In the genomic region with DNA sequence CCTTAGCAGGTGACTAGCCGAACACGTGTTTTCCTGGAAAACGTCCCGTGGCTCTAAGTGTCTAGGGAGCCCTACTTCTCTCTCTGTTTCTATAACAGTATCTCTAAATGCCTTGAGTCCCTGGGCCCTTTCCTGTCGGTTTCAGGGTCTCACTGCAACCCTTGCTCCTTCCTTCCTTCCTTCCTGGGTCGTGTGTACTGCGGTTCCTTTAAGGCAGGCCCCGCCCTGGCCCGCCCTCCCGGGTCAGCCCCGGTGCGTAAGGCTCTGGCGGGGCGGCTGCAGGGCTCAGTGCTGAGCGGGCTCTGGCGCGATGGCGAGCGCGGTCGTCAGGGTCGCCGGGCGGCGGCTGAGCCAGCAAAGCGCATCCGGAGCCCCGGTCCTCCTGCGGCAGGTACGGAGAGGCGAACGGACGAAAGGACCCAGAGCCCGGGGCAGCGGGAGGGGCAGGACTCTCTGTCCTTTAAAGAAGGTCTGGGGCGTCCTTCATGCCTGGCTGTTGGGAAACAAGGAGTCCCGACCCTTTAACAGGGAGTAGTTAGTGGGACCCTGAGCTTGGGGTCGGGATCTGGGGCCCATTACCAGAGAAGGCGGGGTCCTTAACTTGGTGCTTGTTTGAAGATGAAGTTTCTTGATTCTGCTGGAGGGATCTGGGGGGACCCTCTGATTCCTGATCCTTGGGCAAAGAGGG, we compare ENCODE assay signal across 9 mouse cellular contexts. TPM values are rescaled to one million over a fixed set of nuclear protein-coding genes. Genes with fewer than 3 reads are reported as not detected.
DNase-seq lines count a peak whose midpoint lies in the region; ATAC-seq and TF ChIP-seq lines count a peak whose summit lies in the region.
"Had no signal": no experiment of that assay in that cellular context is flagged by ENCODE, and none has a peak within 500 bp of the region (broad histone marks: within the 10 kb centered on the region; RNA-seq: fewer than 3 reads in every experiment).

No protein-coding gene starts in this region.

- TF ChIP-seq POLR2A in brain, embryonic 14.5 days (IDR thresholded peaks at IDR 0.05; ENCODE audit: borderline replicate concordance, extremely low read depth, insufficient read depth, insufficient read length, poor library complexity, severe bottlenecking) = peak; percentile 65; the same call in 1 of the 2 replicates

- DNase-seq in CD8-positive naive resting alpha-beta T cell, adult 2 months (ENCODE audit: low read depth in 2 of 2, low spot score in 2 of 2) = peak; percentile 48 to 55
- DNase-seq in brain, embryonic 14.5 days (ENCODE audit: low read depth) = peak; percentile 80
- peak; percentile 72 for DNase-seq in kidney, postnatal 0 days (ENCODE audit: low spot score)
- DNase-seq in lung, adult 18-20 months = peak; percentile 75 to 76

- peak overlapping the region; percentile 71 for H3K4me3 ChIP-seq in erythroblast, embryonic 14.5 days (replicated peaks)
- peak overlapping the region; percentile 57 to 73 for H3K4me3 ChIP-seq in heart, embryonic 14.5 days (ENCODE audit: control insufficient read depth in 1 of 2, insufficient read depth in 1 of 2, low read depth in 1 of 2, low read length in 2 of 2)
- peak overlapping the region; percentile 53 for H3K4me3 ChIP-seq in kidney, postnatal 0 days (replicated peaks; ENCODE audit: low read depth, low read length)
- H3K4me3 ChIP-seq in neural tube, embryonic 13.5 days = peak overlapping the region; percentile 68
- peak overlapping the region; percentile 71 for H3K4me3 ChIP-seq in stomach, embryonic 16.5 days (replicated peaks; ENCODE audit: low read length)

- H3K9me3 ChIP-seq in erythroblast, embryonic 14.5 days (ENCODE audit: control insufficient read depth, low read length) = no peaks in the 10 kb centered on the region
- no peaks in the 10 kb centered on the region for H3K9me3 ChIP-seq in heart, embryonic 14.5 days (ENCODE audit: control insufficient read depth, low read length)
- no peaks in the 10 kb centered on the region for H3K9me3 ChIP-seq in kidney, postnatal 0 days (replicated peaks; ENCODE audit: low read length)
- no peaks in the 10 kb centered on the region for H3K9me3 ChIP-seq in neural tube, embryonic 13.5 days
- H3K9me3 ChIP-seq in stomach, embryonic 16.5 days (replicated peaks; ENCODE audit: control insufficient read depth, low read length) = no peaks in the 10 kb centered on the region

- 2% methylated on average over 39 of the region's 39 CpGs for WGBS in heart, embryonic 14.5 days
- WGBS in kidney, postnatal 0 days = 2% methylated on average over 39 of the region's 39 CpGs
- 2% methylated on average over 38 of the region's 39 CpGs for WGBS in neural tube, embryonic 13.5 days
- 2% methylated on average over 39 of the region's 39 CpGs for WGBS in stomach, embryonic 16.5 days

- ATAC-seq in heart, embryonic 14.5 days (ENCODE audit: insufficient number of reproducible peaks, insufficient read depth, low FRiP score, low read depth) = peak; percentile 81
- peak; percentile 80 for ATAC-seq in kidney, postnatal 0 days (replicated peaks; ENCODE audit: low FRiP score, low read depth)
- ATAC-seq in neural tube, embryonic 13.5 days (ENCODE audit: low read depth) = peak; percentile 92
- ATAC-seq in stomach, embryonic 16.5 days (ENCODE audit: insufficient read depth, low FRiP score) = peak; percentile 91

- peak overlapping the region; percentile 70 for H3K9ac ChIP-seq in heart, embryonic 14.5 days (ENCODE audit: low read length)
- peak overlapping the region; percentile 51 for H3K9ac ChIP-seq in kidney, postnatal 0 days (ENCODE audit: low read depth, low read length)
- peak overlapping the region; percentile 75 for H3K9ac ChIP-seq in neural tube, embryonic 13.5 days
- peak overlapping the region; percentile 83 for H3K9ac ChIP-seq in stomach, embryonic 16.5 days (ENCODE audit: low read length)

- peak overlapping the region; percentile 73 for H3K4me2 ChIP-seq in heart, embryonic 14.5 days (ENCODE audit: low read length)
- peak overlapping the region; percentile 62 for H3K4me2 ChIP-seq in kidney, postnatal 0 days (ENCODE audit: low read length)
- peak overlapping the region; percentile 74 for H3K4me2 ChIP-seq in neural tube, embryonic 13.5 days
- peak overlapping the region; percentile 65 for H3K4me2 ChIP-seq in stomach, embryonic 16.5 days (ENCODE audit: low read depth, low read length)

- TF ChIP-seq CTCF in brain, embryonic 14.5 days (IDR thresholded peaks at IDR 0.05; ENCODE audit: borderline replicate concordance, extremely low read depth, insufficient read depth, insufficient read length) = no peak
- TF ChIP-seq CTCF in kidney, postnatal 0 days (IDR thresholded peaks at IDR 0.05; ENCODE audit: low read depth) = no peak

- H3K4me1 ChIP-seq in erythroblast, embryonic 14.5 days (ENCODE audit: control insufficient read depth) = peaks cover 58% of the 10 kb centered on the region
- peaks cover 3 to 4% of the 10 kb centered on the region in 2 experiments; a peak in 2 of 4 replicates for H3K4me1 ChIP-seq in heart, embryonic 14.5 days (ENCODE audit: control insufficient read depth in 2 of 2, insufficient read depth in 2 of 2, low read length in 2 of 2)
- H3K4me1 ChIP-seq in kidney, postnatal 0 days (replicated peaks; ENCODE audit: insufficient read depth, low read length) = peaks cover 8% of the 10 kb centered on the region
- peaks cover 19% of the 10 kb centered on the region for H3K4me1 ChIP-seq in neural tube, embryonic 13.5 days (replicated peaks)
- H3K4me1 ChIP-seq in stomach, embryonic 16.5 days (ENCODE audit: control insufficient read depth, insufficient read depth, low read length) = peaks cover 7% of the 10 kb centered on the region

- no peak overlapping the region for H3K27ac ChIP-seq in heart, embryonic 14.5 days (replicated peaks in 1 of 2; ENCODE audit: control insufficient read depth in 1 of 2, insufficient read depth in 1 of 2, low read depth in 2 of 2, low read length in 2 of 2)
- H3K27ac ChIP-seq in kidney, postnatal 0 days = peak overlapping the region; percentile 3; the same call in 1 of the 2 replicates
- no peak overlapping the region for H3K27ac ChIP-seq in neural tube, embryonic 13.5 days (replicated peaks)
- H3K27ac ChIP-seq in stomach, embryonic 16.5 days (ENCODE audit: low read length) = peak overlapping the region; percentile 48; the same call in 1 of the 2 replicates

- H3K27me3 ChIP-seq in erythroblast, embryonic 14.5 days (ENCODE audit: control insufficient read depth) = peaks cover 2% of the 10 kb centered on the region; the same call in 1 of the 2 replicates
- no peaks in the 10 kb centered on the region for H3K27me3 ChIP-seq in heart, embryonic 14.5 days (ENCODE audit: control insufficient read depth, insufficient read depth, low read length)
- H3K27me3 ChIP-seq in kidney, postnatal 0 days (ENCODE audit: insufficient read depth, low read length) = no peaks in the 10 kb centered on the region
- peaks cover 20% of the 10 kb centered on the region for H3K27me3 ChIP-seq in neural tube, embryonic 13.5 days
- H3K27me3 ChIP-seq in stomach, embryonic 16.5 days (ENCODE audit: control insufficient read depth, insufficient read depth, low read length) = no peaks in the 10 kb centered on the region

- no peaks in the 10 kb centered on the region for H3K36me3 ChIP-seq in erythroblast, embryonic 14.5 days (ENCODE audit: control insufficient read depth)
- H3K36me3 ChIP-seq in heart, embryonic 14.5 days (ENCODE audit: control insufficient read depth, insufficient read depth, low read length) = no peaks in the 10 kb centered on the region
- no peaks in the 10 kb centered on the region for H3K36me3 ChIP-seq in kidney, postnatal 0 days (ENCODE audit: insufficient read depth, low read length)
- H3K36me3 ChIP-seq in neural tube, embryonic 13.5 days = no peaks in the 10 kb centered on the region
- H3K36me3 ChIP-seq in stomach, embryonic 16.5 days (ENCODE audit: control insufficient read depth, insufficient read depth, low read length) = no peaks in the 10 kb centered on the region

RNA-seq across cellular contexts. Expression of a gene that starts 6.3 kb away (rescaled TPM):
- 4.8 and 9.6 TPM in 2 replicates for polyA plus RNA-seq in brain, embryonic 14.5 days (2012; rRNA removed)
- 0.08 TPM in 1 of 2 replicates, not detected in the other for polyA plus RNA-seq in erythroblast, embryonic 14.5 days (2012)
- 0.36 and 0.49 TPM in 2 replicates for polyA plus RNA-seq in heart, embryonic 14.5 days (2014; fragmentation: Nextera tagmentation; extraction: Ambion mirVana)
- polyA plus RNA-seq in kidney, postnatal 0 days (2015; fragmentation: Nextera tagmentation; extraction: Ambion mirVana) = 4.0 and 4.3 TPM in 2 replicates
- polyA plus RNA-seq in neural tube, embryonic 13.5 days (2015; fragmentation: Nextera tagmentation; extraction: Ambion mirVana) = 7.7 and 8.4 TPM in 2 replicates
- 3.5 and 4.0 TPM in 2 replicates for polyA plus RNA-seq in stomach, embryonic 16.5 days (2015; fragmentation: Nextera tagmentation; extraction: Ambion mirVana)

RNA-seq across cellular contexts. Expression of a gene that starts 6.4 kb away (rescaled TPM):
- 14.4 and 18.8 TPM in 2 replicates for polyA plus RNA-seq in brain, embryonic 14.5 days (2012; rRNA removed)
- polyA plus RNA-seq in erythroblast, embryonic 14.5 days (2012) = 1.8 and 1.9 TPM in 2 replicates
- polyA plus RNA-seq in heart, embryonic 14.5 days (2014; fragmentation: Nextera tagmentation; extraction: Ambion mirVana) = 24.8 and 26.2 TPM in 2 replicates
- polyA plus RNA-seq in kidney, postnatal 0 days (2015; fragmentation: Nextera tagmentation; extraction: Ambion mirVana) = 43.7 and 43.8 TPM in 2 replicates
- polyA plus RNA-seq in neural tube, embryonic 13.5 days (2015; fragmentation: Nextera tagmentation; extraction: Ambion mirVana) = 18.1 and 21.9 TPM in 2 replicates
- polyA plus RNA-seq in stomach, embryonic 16.5 days (2015; fragmentation: Nextera tagmentation; extraction: Ambion mirVana) = 35.6 and 43.4 TPM in 2 replicates

RNA-seq across cellular contexts. Expression of a gene that starts 16.8 kb away (rescaled TPM):
- polyA plus RNA-seq in brain, embryonic 14.5 days (2012; rRNA removed) = 0.30 and 0.59 TPM in 2 replicates
- 0.03 and 0.09 TPM in 2 replicates for polyA plus RNA-seq in erythroblast, embryonic 14.5 days (2012)
- polyA plus RNA-seq in heart, embryonic 14.5 days (2014; fragmentation: Nextera tagmentation; extraction: Ambion mirVana) = 0.08 TPM in 1 of 2 replicates, not detected in the other
- 0.11 and 0.20 TPM in 2 replicates for polyA plus RNA-seq in kidney, postnatal 0 days (2015; fragmentation: Nextera tagmentation; extraction: Ambion mirVana)
- polyA plus RNA-seq in neural tube, embryonic 13.5 days (2015; fragmentation: Nextera tagmentation; extraction: Ambion mirVana) = not detected in 2 replicates
- 0.70 and 0.72 TPM in 2 replicates for polyA plus RNA-seq in stomach, embryonic 16.5 days (2015; fragmentation: Nextera tagmentation; extraction: Ambion mirVana)

RNA-seq across cellular contexts. Expression of a gene that starts 42.6 kb away (rescaled TPM):
- 1.8 and 2.9 TPM in 2 replicates for polyA plus RNA-seq in brain, embryonic 14.5 days (2012; rRNA removed)
- not detected in 2 replicates for polyA plus RNA-seq in erythroblast, embryonic 14.5 days (2012)
- not detected in 2 replicates for polyA plus RNA-seq in heart, embryonic 14.5 days (2014; fragmentation: Nextera tagmentation; extraction: Ambion mirVana)
- polyA plus RNA-seq in kidney, postnatal 0 days (2015; fragmentation: Nextera tagmentation; extraction: Ambion mirVana) = 0.68 and 0.88 TPM in 2 replicates
- 0.22 and 0.23 TPM in 2 replicates for polyA plus RNA-seq in neural tube, embryonic 13.5 days (2015; fragmentation: Nextera tagmentation; extraction: Ambion mirVana)
- 95.4 and 131 TPM in 2 replicates for polyA plus RNA-seq in stomach, embryonic 16.5 days (2015; fragmentation: Nextera tagmentation; extraction: Ambion mirVana)
- polyA plus RNA-seq: frontal cortex, adult 2 months had no signal

RNA-seq across cellular contexts. Expression of a gene that starts 47.7 kb away (rescaled TPM):
- polyA plus RNA-seq in brain, embryonic 14.5 days (2012; rRNA removed) = 71.6 and 84.1 TPM in 2 replicates
- 32.1 and 34.8 TPM in 2 replicates for polyA plus RNA-seq in erythroblast, embryonic 14.5 days (2012)
- 54.6 and 57.4 TPM in 2 replicates for polyA plus RNA-seq in heart, embryonic 14.5 days (2014; fragmentation: Nextera tagmentation; extraction: Ambion mirVana)
- 58.4 and 63.6 TPM in 2 replicates for polyA plus RNA-seq in kidney, postnatal 0 days (2015; fragmentation: Nextera tagmentation; extraction: Ambion mirVana)
- polyA plus RNA-seq in neural tube, embryonic 13.5 days (2015; fragmentation: Nextera tagmentation; extraction: Ambion mirVana) = 66.3 and 79.2 TPM in 2 replicates
- 91.4 and 114 TPM in 2 replicates for polyA plus RNA-seq in stomach, embryonic 16.5 days (2015; fragmentation: Nextera tagmentation; extraction: Ambion mirVana)

Comparison
In these comparisons a context has a peak if more than half of its experiments do, and no peak if none do; other contexts are left out.
1. H3K27ac ChIP-seq: peak in kidney, postnatal 0 days (single experiment) and stomach, embryonic 16.5 days (single experiment); none in heart, embryonic 14.5 days (0 of 2) and neural tube, embryonic 13.5 days (single experiment).
2. Peak in every context shown above with its lines, with median percentiles within 50 percentile points of each other: DNase-seq, H3K4me3 ChIP-seq, ATAC-seq, H3K4me2 ChIP-seq and H3K9ac ChIP-seq.